Mouse (Mus musculus) liver, adult 2 months (tissue): ENCODE measurements around the gene Tmbim6. TPM values are rescaled to one million over a fixed set of nuclear protein-coding genes. Genes with fewer than 3 reads are reported as not detected.

ENCODE experiments used
- DNase-seq: peaks from one replicate; pipeline ENCODE4 v3.0.0-alpha.2; 2011; ENCODE audit warnings: low read depth, low spot score; ENCODE audit errors: extremely low read depth
- H3K27ac ChIP-seq: fragments of 200-500 bp; replicated peaks from 2 replicates; pipeline ENCODE4 v1.5.1; 2012; ENCODE audit warnings: low read depth, mild to moderate bottlenecking, control low read depth, inconsistent platforms, low read length; ENCODE audit not compliant: insufficient read depth
- H3K27me3 ChIP-seq: fragments of 200-500 bp; 2 replicates; pipeline ENCODE4 v1.6.1; 2012; ENCODE audit warnings: mild to moderate bottlenecking, moderate library complexity, low read length, inconsistent platforms; ENCODE audit not compliant: control insufficient read depth, insufficient read depth
- H3K36me3 ChIP-seq: fragments of 200-500 bp; 2 replicates; pipeline ENCODE4 v1.6.1; 2012; ENCODE audit warnings: low read length, inconsistent platforms; ENCODE audit not compliant: control insufficient read depth, insufficient read depth
- H3K4me1 ChIP-seq: fragments of 200-500 bp; 2 replicates; pipeline ENCODE4 v1.6.1; 2011; ENCODE audit warnings: low read length; ENCODE audit not compliant: control insufficient read depth, insufficient read depth
- H3K4me3 ChIP-seq: fragments of 200-500 bp; 2 replicates; pipeline ENCODE4 v1.5.1; 2011; ENCODE audit warnings: low read depth, mild to moderate bottlenecking, control low read depth, low read length, moderate library complexity; ENCODE audit not compliant: insufficient read depth
- H3K79me2 ChIP-seq: fragments of 200-500 bp; 2 replicates; pipeline ENCODE4 v1.6.1; 2012; ENCODE audit warnings: inconsistent platforms, mild to moderate bottlenecking, low read length, moderate library complexity; ENCODE audit not compliant: control insufficient read depth, insufficient read depth
- H3K9ac ChIP-seq: fragments of 200-500 bp; 2 replicates; pipeline ENCODE4 v1.6.1; 2012; ENCODE audit warnings: low read depth, mild to moderate bottlenecking, control low read depth, inconsistent platforms, low read length
- CTCF ChIP-seq: fragments of 200-500 bp; IDR thresholded peaks from 2 replicates; pipeline ENCODE4 v1.5.1; 2011; ENCODE audit warnings: low read depth, low read length, control low read depth
- POLR2A ChIP-seq: fragments of 200-500 bp; IDR thresholded peaks from 2 replicates; pipeline ENCODE4 v1.6.1; 2011; ENCODE audit warnings: low read length, control low read depth; ENCODE audit not compliant: insufficient read depth; ENCODE audit errors: extremely low read depth
- WGBS: fragments of 180-500 bp; shearing (Covaris S2); methylation state at CpG from one replicate; pipeline ENCODE4 v1.1.7; 2018; 5-methylcytosine and 5-hydroxymethylcytosine counted together
- polyA plus RNA-seq: library from polyadenylated mRNA; depleted of rRNA; stranded (reverse); fragments of >200 nt; gene quantifications from 2 replicates; pipeline ENCODE4 v1.2.3, GENCODE M21; 2012; rRNA removed
- total RNA-seq: library from RNA; depleted of rRNA; stranded (reverse); fragments of >200 nt; gene quantifications from 2 replicates; pipeline ENCODE4 v1.2.3, GENCODE M21; 2014; rRNA removed

Gene Tmbim6
- total and polyA plus RNA-seq, 2 experiments: 699 to 2,362 TPM

DNA sequence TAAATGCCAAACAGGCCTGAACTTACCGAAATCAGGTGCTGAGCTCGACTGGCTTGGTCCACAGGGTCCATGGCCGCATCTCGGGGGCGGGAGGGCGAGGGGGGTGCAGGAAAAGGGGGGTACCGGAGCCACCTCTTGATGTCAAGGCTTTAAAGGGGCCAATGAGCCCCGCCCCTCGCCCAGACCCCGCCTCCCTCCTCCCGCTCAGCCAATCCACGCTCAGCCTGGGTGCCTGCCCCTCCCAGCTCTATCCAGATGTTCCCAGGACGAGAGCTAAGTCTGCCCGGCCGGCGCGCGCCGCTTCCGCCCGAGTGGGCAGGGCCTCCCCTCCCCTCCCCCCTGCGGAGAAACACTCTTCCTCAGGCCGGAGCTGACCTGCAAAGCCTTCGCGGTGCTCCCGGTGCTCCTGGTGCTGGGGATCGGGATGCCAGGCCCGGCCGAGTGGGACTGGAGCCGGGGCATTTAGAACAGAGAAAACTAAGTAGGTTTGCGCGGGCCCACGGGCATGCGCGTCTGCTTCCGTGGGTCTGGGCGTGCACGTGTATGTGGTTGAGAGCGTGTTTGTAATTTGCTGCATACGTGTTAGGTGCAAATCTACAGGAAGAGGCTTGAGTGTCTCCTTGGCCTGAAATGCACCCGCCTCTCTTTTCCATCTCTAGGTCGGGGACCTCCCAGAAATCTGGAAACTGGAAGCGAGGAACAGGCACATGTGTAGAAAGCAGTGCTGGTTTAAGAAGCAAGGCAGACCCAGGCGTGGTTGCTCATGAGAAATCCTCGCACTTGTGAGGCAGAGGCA lies 65.1 kb downstream of the Tmbim6 start, which contains the start of gene Nckap5l:
Gene Nckap5l, minus strand, starts transcription at position 143 of the 796 bp plus-strand sequence.
- Histone ChIP-seq H3K27me3 (no peaks in the 10 kb centered on the region), H3K4me3 (peak within 1 kb of the TSS; percentile 84), H3K4me1 (no peaks in the 10 kb centered on the region), H3K27ac (0 out of 2 replicates have a peak within 1 kb of the TSS, but pooled peaks have one; percentile 2), H3K36me3 (no peaks in the 10 kb centered on the region), H3K79me2 (no peaks in the 10 kb centered on the region), H3K9ac (peak within 1 kb of the TSS; percentile 64)
- DNase-seq: peak; percentile 53
- 2% methylated on average over 44 of the region's 45 CpGs for WGBS
- no peak for TF ChIP-seq CTCF
- TF ChIP-seq POLR2A: no peak

Other genes with a start within 250 kb of the Tmbim6 start
- gene Kcnh3, start 168.0 kb upstream of the Tmbim6 start, total RNA-seq: 0.09 TPM in 1 of 2 replicates, not detected in the other
- 0.06 TPM in 1 of 2 replicates, not detected in the other for gene Kcnh3, start 168.0 kb upstream of the Tmbim6 start, polyA plus RNA-seq
- 8.9 and 10.8 TPM in 2 replicates for gene Mcrs1, start 140.9 kb upstream of the Tmbim6 start, total RNA-seq
- 12.3 and 15.0 TPM in 2 replicates for gene Mcrs1, start 140.9 kb upstream of the Tmbim6 start, polyA plus RNA-seq
- gene Prpf40b, start 97.8 kb upstream of the Tmbim6 start, total RNA-seq: 7.9 and 8.6 TPM in 2 replicates
- gene Prpf40b, start 97.8 kb upstream of the Tmbim6 start, polyA plus RNA-seq: 15.8 and 27.9 TPM in 2 replicates
- gene Fam186b, start 97.0 kb upstream of the Tmbim6 start, total RNA-seq: under 0.01 TPM in 1 of 2 replicates, not detected in the other
- gene Fam186b, start 97.0 kb upstream of the Tmbim6 start, polyA plus RNA-seq: 0.02 TPM in 1 of 2 replicates, not detected in the other
- gene Fmnl3, start 22.4 kb upstream of the Tmbim6 start, total RNA-seq: 1.3 and 2.5 TPM in 2 replicates
- 1.7 and 2.2 TPM in 2 replicates for gene Fmnl3, start 22.4 kb upstream of the Tmbim6 start, polyA plus RNA-seq
- gene Nckap5l, start 64.9 kb downstream of the Tmbim6 start, total RNA-seq: 0.09 and 0.27 TPM in 2 replicates
- 0.31 and 0.56 TPM in 2 replicates for gene Nckap5l, start 64.9 kb downstream of the Tmbim6 start, polyA plus RNA-seq
- 3.1 and 3.2 TPM in 2 replicates for gene Bcdin3d, start 81.8 kb downstream of the Tmbim6 start, total RNA-seq
- 3.1 and 3.6 TPM in 2 replicates for gene Bcdin3d, start 81.8 kb downstream of the Tmbim6 start, polyA plus RNA-seq
- gene Faim2, start 135.3 kb downstream of the Tmbim6 start, total RNA-seq: under 0.01 and 0.07 TPM in 2 replicates
- not detected in 2 replicates for gene Faim2, start 135.3 kb downstream of the Tmbim6 start, polyA plus RNA-seq
- not detected in 2 replicates for gene Aqp2, start 186.2 kb downstream of the Tmbim6 start, total RNA-seq
- not detected in 2 replicates for gene Aqp2, start 186.2 kb downstream of the Tmbim6 start, polyA plus RNA-seq
- 0.46 TPM in 1 of 2 replicates, not detected in the other for gene Aqp5, start 197.9 kb downstream of the Tmbim6 start, total RNA-seq
- not detected in 2 replicates for gene Aqp5, start 197.9 kb downstream of the Tmbim6 start, polyA plus RNA-seq
- not detected in 2 replicates for gene Aqp6, start 208.5 kb downstream of the Tmbim6 start, total RNA-seq
- not detected in 2 replicates for gene Aqp6, start 208.5 kb downstream of the Tmbim6 start, polyA plus RNA-seq